Mouse (Mus musculus) T-cell, adult 2 months (primary cell): ENCODE results near the gene Spns1.

Experiments used
- DNase-seq: peaks from one replicate; pipeline ENCODE4 v3.0.0; 2022; ENCODE audit warnings: low spot score

The Spns1 gene

GRCm38 (mm10) chr7:126369393-126369792, 7.9 kb downstream of the Spns1 start, which contains the start of gene Lat:
Lat (minus strand) TSS chr7:126369570.
- peak; percentile 92 for DNase-seq

- no peak for DNase-seq
Measured at GRCm38 (mm10) chr7:126368367-126368766, 8.9 kb downstream of the Spns1 start.

- peak; percentile 65 for DNase-seq
Measured at GRCm38 (mm10) chr7:126367636-126368035, 9.6 kb downstream of the Spns1 start.

- no peak for DNase-seq
Measured at GRCm38 (mm10) chr7:126363038-126363437, 14.2 kb downstream of the Spns1 start.

- no peak for DNase-seq
Measured at GRCm38 (mm10) chr7:126359049-126359448, 18.2 kb downstream of the Spns1 start.

- DNase-seq, result no peak
Measured at GRCm38 (mm10) chr7:126358413-126358812, 18.8 kb downstream of the Spns1 start.

- DNase-seq, result peak; percentile 37
Measured at GRCm38 (mm10) chr7:126357838-126358237, 19.4 kb downstream of the Spns1 start.

- DNase-seq, result no peak
Measured at GRCm38 (mm10) chr7:126356793-126357591, 20.3 kb downstream of the Spns1 start.

GRCm38 (mm10) chr7:126355847-126356597, 21.2 kb downstream of the Spns1 start:
- DNase-seq, result no peak

GRCm38 (mm10) chr7:126354738-126355614, 22.3 kb downstream of the Spns1 start:
- no peak for DNase-seq

- no peak for DNase-seq
Measured at GRCm38 (mm10) chr7:126353994-126354365, 23.3 kb downstream of the Spns1 start.

- DNase-seq, result no peak
Measured at GRCm38 (mm10) chr7:126353251-126353993, 23.8 kb downstream of the Spns1 start.

GRCm38 (mm10) chr7:126351419-126351951, 25.8 kb downstream of the Spns1 start:
- no peak for DNase-seq

GRCm38 (mm10) chr7:126350748-126351418, 26.4 kb downstream of the Spns1 start:
- DNase-seq, result no peak

GRCm38 (mm10) chr7:126348293-126348692, 29.0 kb downstream of the Spns1 start:
- DNase-seq, result no peak

- DNase-seq, result no peak
Measured at GRCm38 (mm10) chr7:126347098-126347497, 30.2 kb downstream of the Spns1 start.

GRCm38 (mm10) chr7:126345969-126346368, 31.3 kb downstream of the Spns1 start:
- DNase-seq, result no peak

GRCm38 (mm10) chr7:126345557-126345956, 31.7 kb downstream of the Spns1 start:
- no peak for DNase-seq

- DNase-seq, result no peak
Measured at GRCm38 (mm10) chr7:126340896-126341295, 36.4 kb downstream of the Spns1 start.

GRCm38 (mm10) chr7:126340206-126340618, 37.0 kb downstream of the Spns1 start:
- DNase-seq, result peak; percentile 28
